Mouse (Mus musculus) midbrain, postnatal 0 days (tissue): ENCODE results near the gene Syne2. TPM values are rescaled to one million over a fixed set of nuclear protein-coding genes. Genes with fewer than 3 reads are reported as not detected.

Experiments
- ATAC-seq: fragments of 200-750 bp; cut with Nextera tagmentation; 2 replicates; pipeline ENCODE4 v1.8.0; 2017; ENCODE audit warnings: moderate number of reproducible peaks, mild to moderate bottlenecking, moderate TSS enrichment, moderate library complexity; ENCODE audit not compliant: low FRiP score
- DNase-seq: peaks from one replicate; pipeline ENCODE4 v3.0.0-alpha.2; 2015; ENCODE audit warnings: low spot score
- H3K27ac ChIP-seq: fragments of 300-500 bp; sonication (generic); 2 replicates; pipeline ENCODE4 v1.5.1; 2014; ENCODE audit warnings: low read depth, mild to moderate bottlenecking, low read length, mixed read lengths
- H3K27me3 ChIP-seq: fragments of 300-500 bp; sonication (generic); 2 replicates; pipeline ENCODE4 v1.6.1; 2014; ENCODE audit warnings: low read length, control low read depth, mixed read lengths; ENCODE audit not compliant: insufficient read depth
- H3K36me3 ChIP-seq: fragments of 300-500 bp; sonication (generic); 2 replicates; pipeline ENCODE4 v1.6.1; 2014; ENCODE audit warnings: low read length, control low read depth, mixed read lengths; ENCODE audit not compliant: insufficient read depth
- H3K4me1 ChIP-seq: fragments of 300-500 bp; sonication (generic); 2 replicates; pipeline ENCODE4 v1.6.1; 2014; ENCODE audit warnings: mild to moderate bottlenecking, control low read depth, antibody characterized with exemption, low read length, mixed read lengths; ENCODE audit not compliant: insufficient read depth
- H3K4me2 ChIP-seq: fragments of 300-500 bp; sonication (generic); 2 replicates; pipeline ENCODE4 v1.6.1; 2014; ENCODE audit warnings: low read depth, mild to moderate bottlenecking, low read length, mixed read lengths; ENCODE audit not compliant: poor library complexity, severe bottlenecking
- H3K4me3 ChIP-seq: fragments of 300-500 bp; sonication (generic); 2 replicates; pipeline ENCODE4 v1.5.1; 2014; ENCODE audit warnings: low read depth, mild to moderate bottlenecking, low read length, moderate library complexity
- H3K9ac ChIP-seq: fragments of 300-500 bp; sonication (generic); replicated peaks from 2 replicates; pipeline ENCODE4 v1.6.1; 2014; ENCODE audit warnings: mild to moderate bottlenecking, low read length, moderate library complexity, mixed read lengths; ENCODE audit not compliant: poor library complexity, severe bottlenecking
- H3K9me3 ChIP-seq: fragments of 300-500 bp; sonication (generic); 2 replicates; pipeline ENCODE4 v1.6.1; 2016; ENCODE audit warnings: low read length, control low read depth
- CTCF ChIP-seq: IDR thresholded peaks from 2 replicates; pipeline ENCODE4 v1.5.1; 2016; ENCODE audit warnings: antibody characterized with exemption, mild to moderate bottlenecking
- WGBS: fragments of 180-500 bp; shearing (Covaris S2); extraction: QIAGEN DNeasy Blood & Tissue Kit; methylation state at CpG from one replicate; pipeline ENCODE4 v1.1.7; 2014; 5-methylcytosine and 5-hydroxymethylcytosine counted together
- polyA plus RNA-seq: library from polyadenylated mRNA; unstranded; fragments of >200 nt; fragmentation: Nextera tagmentation; extraction: Ambion mirVana; gene quantifications from 2 replicates; pipeline ENCODE4 v1.2.1, GENCODE M21; 2015
- total RNA-seq: library from RNA; depleted of rRNA; stranded (reverse); fragments of >200 nt; gene quantifications from 2 replicates; pipeline ENCODE4 v1.2.3, GENCODE M21; 2014

Syne2 gene
- total and polyA plus RNA-seq, 2 experiments from 2014 or later, result 20.3 to 49.3 TPM

- no peak overlapping the region for H3K27ac ChIP-seq
- no peaks in the 10 kb centered on the region for H3K9me3 ChIP-seq
- 56% methylated on average over 6 of the region's 6 CpGs for WGBS
- DNase-seq (no peak), ATAC-seq (no peak)
- no peaks in the 10 kb centered on the region for H3K27me3 ChIP-seq
- H3K4me1 ChIP-seq, result no peaks in the 10 kb centered on the region
- TF ChIP-seq CTCF, result no peak
- H3K4me2 ChIP-seq, result no peak overlapping the region
- no peaks in the 10 kb centered on the region for H3K36me3 ChIP-seq
- no peak overlapping the region for H3K4me3 ChIP-seq
- no peak overlapping the region for H3K9ac ChIP-seq
Measured at GRCm38 (mm10) chr12:75822122-75822521, 4.2 kb downstream of the Syne2 start.

- Histone ChIP-seq H3K4me3 (no peak overlapping the region), H3K9ac (no peak overlapping the region), H3K9me3 (no peaks in the 10 kb centered on the region), H3K4me1 (no peaks in the 10 kb centered on the region), H3K4me2 (no peak overlapping the region), H3K27me3 (no peaks in the 10 kb centered on the region), H3K36me3 (no peaks in the 10 kb centered on the region), H3K27ac (no peak overlapping the region)
- no peak for DNase-seq
- no peak for ATAC-seq
- no peak for TF ChIP-seq CTCF
- WGBS, result 91% methylated on average over 6 of the region's 6 CpGs
Measured at GRCm38 (mm10) chr12:75823475-75823874, 5.5 kb downstream of the Syne2 start.

DNA sequence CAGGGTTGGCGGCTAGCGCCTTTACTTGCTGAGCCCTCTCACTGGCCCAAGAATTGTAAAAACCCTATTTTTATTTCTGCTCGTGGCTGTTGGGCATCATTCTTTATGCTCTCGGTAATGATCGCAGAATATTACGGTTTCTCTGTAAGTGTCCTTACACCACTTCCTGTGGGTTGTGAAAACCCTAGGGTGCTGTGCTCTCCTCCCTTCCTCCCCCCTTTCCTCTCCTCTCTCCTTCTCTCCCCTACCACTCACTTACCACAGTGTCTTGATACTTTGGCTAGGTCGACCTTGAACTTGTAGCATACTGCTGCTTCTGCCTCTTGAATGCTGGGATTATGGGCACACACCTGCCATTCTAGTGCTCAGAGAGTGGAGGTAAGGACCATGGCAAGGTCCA lies 7.5 kb downstream of the Syne2 start:
- Histone ChIP-seq H3K27me3 (no peaks in the 10 kb centered on the region), H3K9me3 (no peaks in the 10 kb centered on the region), H3K4me2 (no peak overlapping the region), H3K9ac (no peak overlapping the region), H3K4me3 (no peak overlapping the region), H3K4me1 (no peaks in the 10 kb centered on the region), H3K36me3 (no peaks in the 10 kb centered on the region), H3K27ac (no peak overlapping the region)
- no peak for TF ChIP-seq CTCF
- WGBS, result 93% methylated on average over 7 of the region's 7 CpGs
- DNase-seq, result no peak
- no peak for ATAC-seq

- Histone ChIP-seq H3K4me2 (no peak overlapping the region), H3K9ac (no peak overlapping the region), H3K36me3 (no peaks in the 10 kb centered on the region), H3K27ac (no peak overlapping the region), H3K9me3 (no peaks in the 10 kb centered on the region), H3K4me1 (no peaks in the 10 kb centered on the region), H3K4me3 (no peak overlapping the region), H3K27me3 (no peaks in the 10 kb centered on the region)
- WGBS, result 75% methylated on average over 10 of the region's 10 CpGs
- ATAC-seq, result no peak
- TF ChIP-seq CTCF, result no peak
- DNase-seq, result no peak
Measured at GRCm38 (mm10) chr12:75826699-75827353, 8.9 kb downstream of the Syne2 start.

DNA sequence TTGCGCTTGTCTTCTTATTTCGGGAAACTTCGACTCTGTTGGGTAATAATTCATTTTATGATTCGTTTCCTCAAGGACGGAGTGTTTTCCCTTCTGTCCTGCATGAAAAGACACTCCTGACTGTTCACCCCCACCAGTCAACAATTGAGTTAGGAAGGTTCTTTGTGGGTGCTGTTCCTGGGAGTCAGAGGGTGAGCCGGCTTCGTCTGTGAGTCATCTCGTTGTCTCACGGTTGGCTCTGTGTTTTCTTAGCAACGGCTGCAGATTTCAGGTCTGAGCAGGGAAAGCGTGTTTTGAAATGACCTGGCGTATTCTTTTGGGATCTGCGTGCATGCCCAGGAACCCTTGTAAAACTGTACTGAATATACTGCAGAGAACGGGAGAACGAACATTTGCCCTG lies 9.8 kb downstream of the Syne2 start:
- DNase-seq (no peak), ATAC-seq (no peak)
- no peak for TF ChIP-seq CTCF
- Histone ChIP-seq H3K4me2 (no peak overlapping the region), H3K27me3 (no peaks in the 10 kb centered on the region), H3K36me3 (no peaks in the 10 kb centered on the region), H3K9me3 (no peaks in the 10 kb centered on the region), H3K4me1 (no peaks in the 10 kb centered on the region), H3K4me3 (no peak overlapping the region), H3K27ac (no peak overlapping the region), H3K9ac (no peak overlapping the region)
- 87% methylated on average over 15 of the region's 15 CpGs for WGBS

- no peak overlapping the region for H3K4me2 ChIP-seq
- H3K9ac ChIP-seq, result no peak overlapping the region
- ATAC-seq, result no peak
- DNase-seq, result no peak
- no peak overlapping the region for H3K4me3 ChIP-seq
- no peaks in the 10 kb centered on the region for H3K36me3 ChIP-seq
- H3K27me3 ChIP-seq, result no peaks in the 10 kb centered on the region
- H3K9me3 ChIP-seq, result no peaks in the 10 kb centered on the region
- TF ChIP-seq CTCF, result no peak
- H3K4me1 ChIP-seq, result no peaks in the 10 kb centered on the region
- H3K27ac ChIP-seq, result no peak overlapping the region
- WGBS, result 83% methylated on average over 5 of the region's 5 CpGs
Measured at GRCm38 (mm10) chr12:75829616-75830015, 11.7 kb downstream of the Syne2 start.
